Mouse (Mus musculus) layer of hippocampus, adult 18-20 months (tissue): ENCODE measurements around the gene Hat1. TPM values are rescaled to one million over a fixed set of nuclear protein-coding genes. Genes with fewer than 3 reads are reported as not detected.

Experiments
- DNase-seq, 2 experiments: peaks; one replicate each; pipeline ENCODE4 v3.0.0; 2022; ENCODE audit warnings: low spot score in 2 of 2
- total RNA-seq, 2 experiments: library from RNA; stranded (reverse); gene quantifications; 2 replicates each; pipeline ENCODE4 v1.2.3; 2021

Hat1 gene
- total RNA-seq, 2 experiments from 2014 or later: 14.7 to 18.3 TPM

DNA sequence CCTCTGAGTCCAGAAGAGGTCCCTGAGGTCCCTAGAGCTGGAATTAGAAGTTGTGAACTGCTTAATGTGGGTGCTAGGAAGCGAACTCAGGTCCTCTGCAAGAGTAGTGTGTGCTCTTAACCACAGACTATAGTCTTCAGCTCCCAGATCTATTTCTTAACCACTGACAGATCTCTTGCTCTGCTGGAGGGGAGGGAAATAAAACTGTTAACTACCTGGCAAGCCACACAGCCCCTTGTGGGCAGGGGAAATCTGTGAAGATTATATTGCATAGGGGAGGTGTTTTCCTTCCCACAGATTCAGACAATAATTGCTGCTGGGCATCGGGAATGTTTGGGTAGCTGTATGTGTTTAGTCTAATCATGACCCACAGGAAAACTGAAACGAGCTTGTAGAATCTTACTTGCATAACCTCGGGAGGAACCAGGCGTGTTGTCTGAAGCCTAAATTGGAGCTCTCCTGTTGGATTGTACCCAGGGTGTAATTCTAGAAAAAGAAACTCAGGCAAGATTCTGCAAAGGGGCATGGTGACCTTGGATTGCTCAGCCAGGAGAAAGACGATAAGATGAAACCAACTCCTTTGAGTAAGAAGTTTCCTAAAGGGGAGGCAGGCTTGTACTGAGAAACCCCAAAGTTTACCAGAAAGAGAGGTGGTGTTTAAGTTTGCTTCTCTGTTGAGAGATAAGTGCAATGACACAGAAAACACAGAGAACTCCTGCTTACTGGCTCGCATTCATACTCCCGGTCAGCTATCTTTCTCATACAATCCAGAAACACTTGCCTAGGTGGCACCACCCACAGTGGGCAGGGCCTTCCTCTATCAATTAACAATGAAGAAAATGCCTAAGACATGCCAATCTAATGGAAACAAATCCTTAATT is 14.2 kb upstream of the Hat1 start:
- DNase-seq: no peak

DNA sequence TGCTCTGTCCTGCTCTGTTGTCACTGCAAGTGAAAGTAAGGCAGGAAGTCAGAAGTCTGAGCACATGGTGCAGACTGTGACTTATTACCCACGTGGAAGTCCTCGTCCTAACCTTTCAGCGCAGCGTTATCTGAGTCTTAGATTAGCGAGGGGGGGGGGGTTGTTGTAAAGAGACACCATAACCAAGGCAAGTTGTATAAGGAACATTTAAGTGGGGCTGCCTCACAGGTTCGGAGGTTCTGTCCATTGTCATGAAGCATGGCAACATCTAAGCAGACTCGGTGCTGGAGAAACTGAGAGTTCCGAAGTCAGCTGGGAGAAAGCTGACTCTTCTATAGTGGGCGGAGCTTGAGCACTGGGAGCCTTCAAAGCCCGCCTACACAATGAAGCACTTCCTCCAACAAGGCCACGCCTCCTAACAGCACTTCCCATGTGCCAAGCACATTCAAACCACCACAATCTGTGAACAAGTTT is 12.3 kb upstream of the Hat1 start:
- DNase-seq: no peak

DNA sequence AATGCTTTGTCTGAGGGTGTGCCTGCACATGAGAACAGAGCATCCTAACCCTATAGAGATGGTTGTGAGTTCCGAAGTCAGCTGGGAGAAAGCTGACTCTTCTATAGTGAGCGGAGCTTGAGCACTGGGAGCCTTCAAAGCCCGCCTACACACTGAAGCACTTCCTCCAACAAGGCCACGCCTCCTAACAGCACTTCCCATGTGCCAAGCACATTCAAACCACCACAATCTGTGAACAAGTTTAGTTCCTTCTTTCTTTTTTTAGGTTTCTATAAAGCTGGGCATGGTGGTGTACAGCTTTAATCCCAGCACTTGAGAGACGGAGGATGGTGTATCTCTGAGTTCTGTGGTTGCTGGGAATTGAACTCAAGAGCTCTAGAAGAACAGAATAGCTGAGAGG is 11.3 kb upstream of the Hat1 start:
- no peak for DNase-seq

DNA sequence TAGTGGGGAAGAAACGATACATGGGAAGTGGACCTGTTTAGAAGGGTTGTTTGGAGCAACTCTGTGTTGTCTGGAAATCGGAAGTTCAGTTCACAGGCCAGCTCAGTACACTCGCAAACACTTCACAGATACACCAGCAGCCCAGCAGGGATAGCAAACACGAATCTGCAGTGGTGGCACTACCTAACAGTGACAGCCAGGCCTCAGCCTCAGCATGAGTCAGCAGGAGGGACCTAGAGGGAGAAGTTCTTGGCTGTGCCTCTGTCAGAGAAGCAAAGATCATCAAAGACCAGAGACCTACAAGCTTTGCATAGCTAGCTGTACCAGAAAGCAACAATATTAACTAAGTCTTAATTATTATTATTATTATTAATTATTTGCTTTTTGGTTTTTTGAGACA is 6.8 kb upstream of the Hat1 start:
- DNase-seq: no peak

DNA sequence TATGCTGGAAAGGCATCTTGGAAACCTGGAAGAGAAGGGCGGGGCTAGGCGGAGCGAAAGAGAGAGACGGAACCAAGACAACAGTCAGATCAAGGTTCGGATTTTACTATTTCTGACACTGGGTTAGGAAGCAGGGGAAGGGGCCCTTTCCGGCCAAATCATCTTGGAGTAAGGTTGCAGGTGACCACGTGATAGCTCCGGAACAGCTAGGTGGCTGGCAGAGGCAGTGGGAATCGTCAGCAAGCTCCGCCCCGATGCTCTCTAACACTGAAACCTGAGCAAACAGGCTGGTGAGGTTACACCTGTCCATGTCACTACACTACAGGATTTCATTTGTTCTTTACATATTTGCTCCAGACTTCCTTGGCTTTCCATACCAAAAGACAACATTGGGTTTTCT is 4.9 kb upstream of the Hat1 start:
- DNase-seq: no peak

DNA sequence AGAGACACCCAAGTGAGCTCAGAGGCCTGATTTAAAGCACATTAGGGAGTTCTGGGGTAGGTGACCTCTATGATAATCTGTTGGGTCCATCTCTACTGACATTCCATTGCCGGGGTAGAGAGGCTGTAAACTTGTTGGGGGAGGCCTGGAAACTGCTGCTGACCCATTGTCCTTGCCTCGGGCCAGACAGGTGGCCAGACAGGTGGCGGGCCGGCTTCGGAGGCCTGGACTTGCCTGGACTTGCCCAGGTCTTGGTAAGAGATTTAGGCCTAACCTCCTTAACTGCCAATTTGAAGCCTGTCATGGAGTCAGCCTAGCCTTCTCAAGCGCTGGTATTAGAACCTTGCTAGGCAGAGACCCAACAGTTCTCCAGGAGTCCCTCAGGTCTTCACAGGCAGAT is 992 bp upstream of the Hat1 start:
- DNase-seq: no peak

DNA sequence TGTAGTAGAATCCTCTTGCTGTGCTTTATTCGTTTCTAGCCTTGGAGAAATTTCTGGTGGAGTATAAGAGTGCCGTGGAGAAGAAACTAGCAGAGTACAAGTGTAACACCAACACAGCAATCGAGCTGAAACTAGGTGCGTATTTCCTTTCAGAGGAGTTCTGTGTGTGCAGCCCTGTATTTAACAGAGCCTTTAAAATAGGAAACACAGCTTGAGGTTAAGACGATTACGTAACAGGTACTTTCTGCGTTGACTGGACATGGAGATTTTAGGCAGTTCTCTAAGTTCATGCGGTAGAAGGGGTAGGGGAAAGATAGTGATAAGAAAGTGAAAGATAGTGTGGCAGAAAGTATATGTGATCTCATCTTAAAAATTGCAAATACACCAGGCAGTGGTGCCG is 1.1 kb downstream of the Hat1 start:
- DNase-seq: no peak

DNA sequence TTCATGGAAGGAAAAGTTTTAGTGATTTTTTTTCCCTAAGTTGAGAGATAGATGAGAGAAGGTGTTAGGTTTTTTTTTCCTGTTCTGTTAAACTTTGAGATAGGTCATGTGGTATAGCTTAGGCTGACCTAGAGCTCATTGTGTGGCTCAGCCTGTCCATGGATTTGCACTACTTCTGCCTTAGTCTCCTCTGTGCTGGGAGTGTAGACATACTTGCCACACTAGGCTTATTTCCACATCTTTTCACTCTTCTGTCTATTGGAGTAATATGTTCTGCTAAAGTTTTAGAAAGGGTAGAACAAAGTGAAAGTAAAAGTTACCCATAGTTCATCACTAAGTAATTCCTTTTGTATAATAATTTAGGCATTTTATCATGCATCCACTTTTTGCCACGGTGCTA is 16.9 kb downstream of the Hat1 start:
- no peak for DNase-seq

DNA sequence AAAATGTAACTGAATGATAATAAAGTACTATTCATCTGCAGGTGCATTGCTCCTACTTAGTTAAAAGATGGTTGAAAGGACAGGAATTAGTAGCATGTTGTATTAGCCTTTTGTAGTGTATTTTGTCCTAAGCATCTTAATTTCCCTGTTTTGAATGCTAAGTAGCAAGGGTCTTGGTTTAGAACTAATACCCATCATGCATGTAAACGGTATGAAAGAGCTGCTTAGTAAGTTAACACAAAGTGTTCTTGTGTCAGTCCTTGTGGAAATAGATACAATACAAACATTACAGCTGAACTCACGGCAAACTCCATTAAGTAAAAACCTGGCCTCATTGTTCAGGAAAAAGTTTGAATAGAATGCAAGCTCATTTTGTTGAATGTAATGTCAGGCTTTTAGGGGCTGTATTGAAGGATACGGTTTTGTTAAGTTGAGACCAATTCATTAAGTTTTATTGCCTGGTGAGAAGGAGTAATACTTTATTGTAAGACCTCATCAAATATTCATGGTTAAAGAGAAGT is 30.1 kb downstream of the Hat1 start:
- DNase-seq: no peak

DNA sequence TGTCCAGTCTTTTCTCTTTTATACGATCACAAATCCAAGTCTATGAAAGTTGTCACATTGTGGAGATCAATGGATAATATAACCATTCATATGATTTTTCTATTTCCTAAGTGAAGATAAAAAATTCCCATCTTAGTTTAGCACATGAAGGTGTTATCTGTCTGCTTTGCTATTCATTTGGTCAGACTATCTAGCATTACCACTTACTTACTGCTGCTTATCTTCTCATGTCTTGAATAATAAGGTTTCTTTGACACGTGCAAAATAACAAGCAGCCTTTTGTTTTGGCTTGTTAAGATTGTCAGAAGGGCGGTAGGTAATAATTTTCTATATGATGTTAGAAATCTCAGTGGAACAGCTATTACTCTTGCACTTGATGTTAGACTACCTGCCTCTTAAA is 30.6 kb downstream of the Hat1 start:
- DNase-seq: no peak

DNA sequence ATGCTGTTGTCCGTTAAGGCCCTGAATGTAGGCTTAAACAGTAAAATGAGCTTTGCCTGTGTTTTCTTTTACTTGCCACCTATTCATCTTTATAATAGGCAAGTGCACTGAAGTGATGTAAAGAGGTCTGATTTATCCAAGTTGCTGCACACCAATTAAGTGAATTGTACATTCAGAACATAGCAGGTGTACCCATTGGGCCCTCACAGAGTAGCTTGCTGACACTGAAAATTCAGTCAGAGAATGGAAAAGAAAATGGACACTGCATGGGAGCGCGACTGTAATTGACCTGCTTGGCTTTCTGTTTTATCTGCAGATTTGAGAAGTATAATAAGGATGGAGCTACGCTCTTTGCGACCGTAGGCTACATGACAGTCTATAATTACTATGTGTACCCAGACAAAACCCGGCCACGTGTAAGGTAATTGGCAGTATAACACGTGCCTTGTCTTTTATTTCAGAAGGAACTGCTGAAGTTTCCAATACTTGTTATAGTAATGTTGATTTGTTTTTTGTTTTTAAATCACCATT is 32.2 kb downstream of the Hat1 start:
- DNase-seq: no peak

DNA sequence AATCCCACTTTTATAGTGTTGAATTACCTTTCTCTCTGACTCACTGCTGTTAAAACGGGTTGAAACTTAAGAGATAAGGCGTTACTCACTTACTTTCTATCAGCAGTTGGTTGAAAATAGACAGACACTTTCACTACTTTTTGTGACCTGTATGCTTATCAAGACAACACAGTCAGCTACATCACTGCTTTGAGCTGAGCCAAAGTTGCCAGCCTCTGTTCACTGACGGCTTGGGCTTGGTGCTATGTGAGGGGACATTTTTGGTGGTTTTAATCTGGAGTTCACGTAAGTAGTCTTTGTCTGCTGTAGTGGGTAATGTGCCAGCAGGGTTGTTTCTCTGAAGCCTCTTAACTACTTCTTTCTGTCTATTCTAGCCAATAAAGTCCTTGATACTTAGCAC is 35.8 kb downstream of the Hat1 start:
- DNase-seq: no peak

DNA sequence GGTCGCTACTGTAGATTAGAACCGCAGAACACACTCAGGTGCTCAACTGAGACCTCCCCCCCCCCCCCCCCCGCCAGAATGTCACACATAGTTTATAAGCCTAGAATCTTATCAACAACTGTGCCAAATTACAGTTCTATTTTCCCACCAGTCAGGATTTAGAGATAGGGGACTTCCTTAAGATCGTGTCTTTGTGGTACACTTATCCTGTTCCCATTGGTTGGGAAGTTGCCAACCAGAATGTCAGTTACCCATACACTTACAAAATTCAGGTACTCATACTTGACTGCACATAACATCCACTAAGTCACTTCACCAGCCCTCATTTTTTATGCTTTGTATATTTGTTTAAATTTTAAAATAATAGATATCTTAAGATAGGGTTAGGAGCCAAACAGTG is 46.7 kb downstream of the Hat1 start:
- DNase-seq: no peak

DNA sequence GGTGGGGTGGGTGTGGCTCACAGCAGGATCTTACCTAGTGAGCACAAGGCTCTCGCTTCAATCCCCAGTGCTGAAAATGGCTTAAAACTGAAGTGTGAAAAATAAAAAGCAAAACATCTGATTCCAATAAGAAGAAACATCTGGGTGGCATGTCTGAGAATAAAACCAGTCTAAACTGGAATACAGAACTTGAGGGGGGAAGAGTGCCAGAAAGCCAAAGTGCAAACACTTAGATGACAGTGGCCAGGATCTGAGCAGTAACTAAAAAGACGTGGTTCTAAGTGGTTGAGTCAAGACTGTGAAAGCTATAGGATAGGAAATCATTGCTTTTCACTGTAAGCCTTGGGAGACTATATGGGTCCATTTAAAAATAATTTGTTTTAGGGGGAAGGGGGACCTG is 54.6 kb downstream of the Hat1 start:
- DNase-seq: no peak

DNA sequence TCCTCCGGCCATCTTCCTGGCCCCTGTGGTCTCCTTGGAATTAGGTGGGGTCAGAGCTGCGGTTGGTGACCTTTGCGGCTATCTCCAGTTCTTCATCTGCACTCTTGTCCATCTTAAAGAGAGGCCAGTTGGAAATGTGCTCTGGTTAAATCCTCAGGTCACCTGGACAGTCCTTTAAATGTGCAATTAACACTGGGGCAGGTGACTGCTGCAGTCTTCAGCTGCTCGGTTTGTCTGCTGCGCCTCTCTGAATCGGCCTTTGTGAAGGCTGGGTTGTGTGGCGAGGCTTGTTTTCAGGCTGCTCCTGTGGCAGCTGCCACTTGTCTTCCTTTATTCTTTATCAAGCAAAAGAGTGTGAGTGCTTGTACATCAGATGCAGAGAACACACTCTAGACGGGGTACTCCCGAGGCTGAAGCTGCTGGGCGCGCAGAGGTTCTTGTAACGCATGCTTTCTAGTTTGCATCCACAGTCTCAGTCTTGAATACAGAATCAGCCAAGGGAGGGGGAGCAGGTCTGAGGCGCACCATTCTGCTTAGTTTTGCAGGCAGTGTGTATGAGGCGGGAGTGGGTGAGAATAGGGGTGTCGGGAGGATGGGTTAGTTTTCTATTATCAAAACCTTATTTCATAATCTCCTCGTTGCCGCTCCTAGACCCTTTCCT is 56.9 kb downstream of the Hat1 start:
- DNase-seq: no peak

DNA sequence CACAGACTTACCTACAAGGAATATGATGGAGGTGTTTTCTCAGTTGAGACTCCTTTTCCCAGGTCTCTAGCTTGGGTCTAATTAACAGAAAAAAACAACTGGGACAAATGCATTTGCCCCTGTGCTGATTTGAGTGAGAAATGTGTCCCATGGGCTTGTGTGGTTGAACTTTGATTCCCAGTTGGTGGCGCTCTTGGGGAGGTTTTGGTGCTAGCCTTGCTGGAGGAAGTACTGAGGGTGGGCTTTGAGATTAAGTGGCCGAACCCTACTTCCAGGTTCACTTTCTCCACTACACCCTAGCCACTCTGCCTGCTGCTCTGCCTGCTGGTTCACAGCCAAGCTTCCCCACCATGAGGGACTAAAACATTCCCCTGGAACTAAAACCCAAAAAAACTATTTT is 60.8 kb downstream of the Hat1 start:
- no peak for DNase-seq

DNA sequence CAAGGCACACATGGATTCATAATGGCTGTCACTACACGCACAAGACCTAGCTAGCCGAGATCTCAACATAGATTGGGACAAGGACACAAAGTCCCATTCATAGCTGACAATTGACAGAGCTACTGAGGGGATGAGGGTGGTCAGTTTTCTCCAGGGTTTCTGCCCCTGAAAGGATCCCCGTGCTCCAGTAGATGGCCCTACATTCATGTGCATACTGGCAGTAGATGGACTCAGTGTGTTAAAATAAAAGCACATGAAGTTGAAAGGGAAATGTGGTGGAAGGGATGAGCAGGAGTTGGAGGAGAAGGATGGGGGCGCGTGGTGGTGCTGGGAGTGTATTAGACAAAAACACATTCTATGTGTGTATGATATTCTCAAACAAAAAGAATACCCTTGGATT is 63.0 kb downstream of the Hat1 start:
- no peak for DNase-seq

DNA sequence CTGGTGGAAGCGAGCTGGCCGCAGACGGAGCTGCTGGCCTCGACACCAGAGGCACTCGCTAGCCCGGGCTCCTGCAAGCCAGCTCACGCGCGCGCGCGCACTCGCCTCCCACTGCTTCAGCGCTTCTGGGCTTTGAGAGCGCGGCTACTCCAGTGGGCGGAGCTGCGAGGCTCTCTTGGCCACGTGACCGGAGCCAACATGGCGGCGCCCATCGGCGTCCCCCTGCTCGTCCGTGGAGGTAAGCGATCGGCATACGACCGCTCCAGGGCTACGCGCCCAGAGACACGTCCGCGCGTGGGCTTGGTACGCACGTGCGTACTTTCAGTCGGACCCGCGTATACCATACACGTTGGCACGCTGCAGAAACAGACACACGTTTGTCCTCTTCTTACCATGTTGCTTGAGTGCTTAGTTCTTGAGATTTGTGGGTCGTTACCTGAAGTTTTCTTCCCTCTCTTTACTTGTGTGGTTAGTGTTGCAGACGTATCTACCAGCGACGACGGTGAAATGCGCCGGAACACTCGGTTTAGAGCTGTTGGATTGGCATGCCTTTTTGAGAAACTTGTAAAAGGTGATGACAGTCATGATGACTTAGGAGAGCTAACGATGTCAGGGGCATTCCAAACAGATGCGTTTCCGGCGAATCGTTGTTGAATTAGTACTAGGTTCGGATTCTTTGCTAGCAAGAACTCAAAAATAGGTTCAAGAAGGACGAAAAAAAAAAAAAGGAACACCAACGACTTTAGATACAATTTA is 64.6 kb downstream of the Hat1 start, which contains the start of gene Metap1d:
Gene Metap1d, plus strand, starts transcription at position 116 of the 756 bp plus-strand sequence.
- peak; percentile 92 to 97 for DNase-seq

DNA sequence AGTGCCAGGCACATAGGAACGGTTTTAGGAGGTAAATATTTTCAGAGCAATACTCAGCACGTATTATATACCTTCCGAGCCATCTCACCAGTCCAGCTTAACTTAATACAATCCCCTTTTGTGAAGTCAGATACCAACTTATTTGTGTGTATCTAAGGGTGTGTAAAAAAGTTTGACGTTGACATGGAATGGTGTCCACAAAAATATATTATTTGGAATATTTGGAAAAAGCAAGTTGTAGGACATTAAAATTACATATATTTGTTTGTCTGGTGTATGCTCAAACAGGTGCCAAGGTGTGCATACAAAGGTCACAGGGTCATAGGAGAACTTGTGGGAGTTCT is 65.1 kb downstream of the Hat1 start:
- no peak for DNase-seq

DNA sequence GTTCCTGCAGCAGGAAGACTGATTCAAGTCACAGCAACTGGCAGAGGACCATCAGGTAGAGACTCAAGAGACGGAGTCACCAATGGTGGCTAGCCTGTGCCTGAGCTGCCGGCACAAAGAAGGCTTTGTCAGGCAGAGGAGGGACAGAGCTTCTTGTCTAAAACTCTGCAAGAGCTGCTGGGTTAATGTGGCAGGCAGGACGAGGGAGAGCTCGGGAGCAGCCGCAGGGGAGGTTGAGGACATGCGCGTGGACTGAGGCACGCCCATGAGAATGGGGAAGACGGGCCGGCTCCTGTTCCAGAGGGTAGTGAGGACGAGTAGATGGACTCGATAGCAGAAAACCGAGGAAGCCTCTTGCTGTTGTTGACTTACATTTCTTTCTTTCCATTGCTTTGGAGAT is 69.9 kb downstream of the Hat1 start:
- no peak for DNase-seq

DNA sequence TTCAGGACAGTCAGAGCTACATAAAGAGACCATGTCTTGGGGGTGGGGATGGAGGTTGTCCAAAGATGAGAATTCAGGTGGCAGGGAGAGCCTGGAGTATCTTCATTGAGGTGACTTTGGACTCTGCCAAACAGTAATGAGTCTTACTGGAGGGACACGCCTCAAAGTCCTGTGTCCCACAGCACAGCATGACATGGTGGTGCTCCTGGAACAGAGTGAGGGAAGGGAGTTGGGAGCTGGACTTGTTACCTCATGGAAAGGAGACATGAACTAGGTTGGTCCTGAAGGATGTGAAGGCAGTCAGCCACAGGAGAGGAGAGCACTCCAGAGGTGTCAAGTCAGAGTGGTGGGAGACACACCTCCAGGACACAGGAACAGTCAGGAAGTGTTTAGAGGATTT is 70.9 kb downstream of the Hat1 start:
- no peak for DNase-seq

DNA sequence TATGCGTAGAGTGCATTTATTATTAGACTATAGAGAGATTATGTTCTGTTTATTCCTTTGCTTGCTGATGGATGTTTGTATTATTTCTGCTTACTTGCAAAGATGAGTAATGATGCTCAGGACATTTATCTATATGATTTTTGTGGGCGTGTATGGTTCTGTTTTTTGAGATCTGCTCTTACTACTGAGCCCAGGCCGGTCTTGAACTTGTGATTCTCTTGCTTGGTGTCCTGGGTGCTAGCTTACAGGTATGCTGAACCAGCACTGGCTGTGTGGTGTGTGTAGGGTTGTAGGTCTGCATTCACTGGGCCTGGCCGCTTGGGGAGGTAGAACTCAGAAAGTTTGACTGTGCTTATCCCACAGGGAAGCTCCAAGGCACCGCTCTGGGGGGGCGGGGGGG is 72.4 kb downstream of the Hat1 start:
- DNase-seq: no peak
